Mouse (Mus musculus) spleen, adult 2 months (tissue): Measurements from ENCODE around the gene Ctsc. TPM values are rescaled to one million over a fixed set of nuclear protein-coding genes. Genes with fewer than 3 reads are reported as not detected.

ENCODE experiments used
- DNase-seq, 2 experiments: peaks; one replicate each; pipeline versions ENCODE4 v3.0.0 to v3.0.0-alpha.2; 2012 to 2021; ENCODE audit warnings: low spot score in 2 of 2, low read depth in 1 of 2
- H3K27ac ChIP-seq: fragments of 200-500 bp; 2 replicates; pipeline ENCODE4 v1.5.1; 2012; ENCODE audit warnings: low read length, inconsistent platforms; ENCODE audit not compliant: insufficient read depth
- H3K27me3 ChIP-seq: fragments of 200-500 bp; 2 replicates; pipeline ENCODE4 v1.6.1; 2012; ENCODE audit warnings: mild to moderate bottlenecking, moderate library complexity, low read length, inconsistent platforms; ENCODE audit not compliant: control insufficient read depth, insufficient read depth
- H3K36me3 ChIP-seq: fragments of 200-500 bp; 2 replicates; pipeline ENCODE4 v1.6.1; 2012; ENCODE audit warnings: mild to moderate bottlenecking, low read length, inconsistent platforms; ENCODE audit not compliant: control insufficient read depth, insufficient read depth
- H3K4me1 ChIP-seq: fragments of 200-500 bp; 2 replicates; pipeline ENCODE4 v1.6.1; 2011; ENCODE audit warnings: inconsistent platforms; ENCODE audit not compliant: control insufficient read depth, insufficient read depth, insufficient read length
- H3K4me3 ChIP-seq: fragments of 200-500 bp; 2 replicates; pipeline ENCODE4 v1.5.1; 2011; ENCODE audit warnings: mild to moderate bottlenecking, inconsistent platforms; ENCODE audit not compliant: insufficient read depth, insufficient read length; ENCODE audit errors: extremely low read depth
- CTCF ChIP-seq: fragments of 200-500 bp; IDR thresholded peaks from 2 replicates; pipeline ENCODE4 v1.5.1; 2011; ENCODE audit warnings: mild to moderate bottlenecking, inconsistent platforms; ENCODE audit not compliant: insufficient read depth, insufficient read length, insufficient replicate concordance; ENCODE audit errors: extremely low read depth
- POLR2A ChIP-seq: fragments of 200-500 bp; IDR thresholded peaks from 2 replicates; pipeline ENCODE4 v1.6.1; 2011; ENCODE audit warnings: low read depth, low read length, inconsistent platforms
- WGBS: fragments of 180-500 bp; shearing (Covaris S2); methylation state at CpG from one replicate; pipeline ENCODE4 v1.1.7; 2018; 5-methylcytosine and 5-hydroxymethylcytosine counted together
- polyA plus RNA-seq: library from polyadenylated mRNA; depleted of rRNA; stranded (reverse); fragments of >200 nt; gene quantifications from 2 replicates; pipeline ENCODE4 v1.2.3, GENCODE M21; 2012

Gene Ctsc
- polyA plus RNA-seq, 1 experiment = 136 TPM

- H3K27ac ChIP-seq = no peak overlapping the region
- 47% methylated on average over 2 of the region's 2 CpGs for WGBS
- TF ChIP-seq CTCF = no peak
- TF ChIP-seq POLR2A = no peak
- H3K4me3 ChIP-seq = no peak overlapping the region
- H3K27me3 ChIP-seq = no peaks in the 10 kb centered on the region; the same call in 1 of the 2 replicates
- no peaks in the 10 kb centered on the region for H3K4me1 ChIP-seq
- H3K36me3 ChIP-seq = no peaks in the 10 kb centered on the region
- DNase-seq = no peak
Observed at GRCm38 (mm10) chr7:88271531-88271930, 6.4 kb upstream of the Ctsc start.

GRCm38 (mm10) chr7:88276914-88277765 lies 745 bp upstream of the Ctsc start:
- Histone ChIP-seq H3K4me3 (peak overlapping the region; percentile 96), H3K27ac (peak overlapping the region; percentile 98), H3K4me1 (peaks cover 6% of the 10 kb centered on the region; the same call in 1 of the 2 replicates), H3K27me3 (no peaks in the 10 kb centered on the region), H3K36me3 (peaks cover 5% of the 10 kb centered on the region)
- TF ChIP-seq POLR2A (no peak), CTCF (no peak)
- DNase-seq = peak; percentile 21 to 34
- 6% methylated on average over 7 of the region's 7 CpGs for WGBS

GRCm38 (mm10) chr7:88278628-88279196 lies 827 bp downstream of the Ctsc start:
- H3K36me3 ChIP-seq = peaks cover 10% of the 10 kb centered on the region
- H3K4me1 ChIP-seq = peaks cover 6% of the 10 kb centered on the region; the same call in 1 of the 2 replicates
- no peak for DNase-seq
- peak overlapping the region; percentile 96 for H3K4me3 ChIP-seq
- WGBS = 9% methylated on average over 8 of the region's 8 CpGs
- no peaks in the 10 kb centered on the region for H3K27me3 ChIP-seq
- TF ChIP-seq POLR2A = no peak
- no peak for TF ChIP-seq CTCF
- H3K27ac ChIP-seq = peak overlapping the region; percentile 98; the same call in 1 of the 2 replicates

- peak in 1 of 2 experiments; percentile 36 for DNase-seq
- WGBS = 34% methylated on average over 3 of the region's 3 CpGs
- Histone ChIP-seq H3K4me1 (peaks cover 12% of the 10 kb centered on the region), H3K36me3 (peaks cover 27% of the 10 kb centered on the region), H3K27me3 (no peaks in the 10 kb centered on the region), H3K4me3 (no peak overlapping the region; the same call in 1 of the 2 replicates), H3K27ac (peak overlapping the region; percentile 72; the same call in 1 of the 2 replicates)
- TF ChIP-seq POLR2A (no peak), CTCF (no peak)
Observed at GRCm38 (mm10) chr7:88285276-88285675, 7.4 kb downstream of the Ctsc start.

- TF ChIP-seq CTCF = no peak
- no peak for TF ChIP-seq POLR2A
- Histone ChIP-seq H3K4me1 (peaks cover 5% of the 10 kb centered on the region), H3K4me3 (no peak overlapping the region), H3K27me3 (no peaks in the 10 kb centered on the region), H3K36me3 (peaks cover 26% of the 10 kb centered on the region), H3K27ac (no peak overlapping the region)
- DNase-seq = no peak
- whole genome bisulfite sequencing = 88% methylated on average over 2 of the region's 2 CpGs
Observed at GRCm38 (mm10) chr7:88291036-88291435, 13.2 kb downstream of the Ctsc start.

GRCm38 (mm10) chr7:88292044-88292443 lies 14.2 kb downstream of the Ctsc start:
- 82% methylated on average over 2 of the region's 2 CpGs for WGBS
- Histone ChIP-seq H3K27me3 (no peaks in the 10 kb centered on the region), H3K4me3 (no peak overlapping the region), H3K27ac (no peak overlapping the region), H3K36me3 (peaks cover 24% of the 10 kb centered on the region), H3K4me1 (peaks cover 2% of the 10 kb centered on the region; the same call in 1 of the 2 replicates)
- DNase-seq = no peak
- TF ChIP-seq POLR2A (no peak), CTCF (no peak)

GRCm38 (mm10) chr7:88293907-88294306 lies 16.0 kb downstream of the Ctsc start:
- H3K4me3 ChIP-seq = no peak overlapping the region
- DNase-seq = no peak
- no peak overlapping the region for H3K27ac ChIP-seq
- H3K36me3 ChIP-seq = peaks cover 16% of the 10 kb centered on the region
- TF ChIP-seq CTCF = no peak
- no peaks in the 10 kb centered on the region for H3K4me1 ChIP-seq
- H3K27me3 ChIP-seq = no peaks in the 10 kb centered on the region
- WGBS = 90% methylated on average over 6 of the region's 6 CpGs
